Mouse (Mus musculus): Measurements from ENCODE around the gene Tctex1d4.

GRCm38 (mm10) chr4:117115592-117115991, 11.0 kb upstream of the Tctex1d4 start:
- no peak for TF ChIP-seq EP300 (IDR thresholded peaks at IDR 0.05; ENCODE audit: insufficient read depth, low read depth, low read length)
- TF ChIP-seq CTCF (IDR thresholded peaks at IDR 0.05), result no peak

Data from heart, adult 2 months (tissue).